Mouse (Mus musculus): ENCODE data around the gene Pum1. TPM values are rescaled to one million over a fixed set of nuclear protein-coding genes. Genes with fewer than 3 reads are reported as not detected.

Gene Pum1
- polyA plus RNA-seq, 1 experiment from 2014 or later: 16.7 TPM

DNA sequence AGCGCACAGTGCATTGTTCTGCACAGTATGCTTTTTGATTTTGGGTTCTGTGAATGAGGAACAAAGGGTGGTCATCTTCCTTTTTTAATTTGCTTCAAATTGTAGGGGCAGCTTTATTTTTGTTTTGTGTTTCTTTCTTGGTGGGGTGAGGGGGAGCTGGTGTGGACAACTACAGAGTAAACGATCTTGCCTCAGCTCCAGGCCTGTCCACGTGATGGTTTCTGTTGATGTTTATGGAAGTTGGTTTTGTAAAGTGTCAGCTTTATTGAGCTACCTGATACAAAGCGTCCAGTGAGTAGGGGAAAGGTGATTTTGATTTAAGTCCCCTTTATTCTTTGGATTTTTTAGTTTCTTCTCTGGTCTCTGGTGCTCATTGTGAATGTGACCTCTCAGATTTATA, 72.8 kb downstream of the Pum1 start:
- peaks cover 24% of the 10 kb centered on the region for H3K36me3 ChIP-seq (replicated peaks; ENCODE audit: insufficient read depth, low read length)
- no peak overlapping the region for H3K4me3 ChIP-seq (ENCODE audit: low read depth, low read length)
- H3K9ac ChIP-seq (replicated peaks): no peak overlapping the region
- WGBS (ENCODE audit: insufficient replicate concordance): 75% methylated on average over 4 of the region's 4 CpGs
- no peaks in the 10 kb centered on the region for H3K9me3 ChIP-seq (ENCODE audit: low read length)
- ATAC-seq (peak; percentile 65), DNase-seq (no peak)
- no peak overlapping the region for H3K4me2 ChIP-seq (ENCODE audit: low read depth, low read length)
- no peak for TF ChIP-seq CTCF (IDR thresholded peaks at IDR 0.05; ENCODE audit: low read depth)
- no peak for TF ChIP-seq EP300 (IDR thresholded peaks at IDR 0.05; ENCODE audit: low read depth)
- peaks cover 4% of the 10 kb centered on the region; the same call in 1 of the 2 replicates for H3K4me1 ChIP-seq (ENCODE audit: insufficient read depth)
- no peaks in the 10 kb centered on the region for H3K27me3 ChIP-seq (ENCODE audit: insufficient read depth, low read length)
- 0 out of 2 replicates have a peak overlapping the region, but pooled peaks have one; percentile 42 for H3K27ac ChIP-seq (ENCODE audit: low read depth)

DNA sequence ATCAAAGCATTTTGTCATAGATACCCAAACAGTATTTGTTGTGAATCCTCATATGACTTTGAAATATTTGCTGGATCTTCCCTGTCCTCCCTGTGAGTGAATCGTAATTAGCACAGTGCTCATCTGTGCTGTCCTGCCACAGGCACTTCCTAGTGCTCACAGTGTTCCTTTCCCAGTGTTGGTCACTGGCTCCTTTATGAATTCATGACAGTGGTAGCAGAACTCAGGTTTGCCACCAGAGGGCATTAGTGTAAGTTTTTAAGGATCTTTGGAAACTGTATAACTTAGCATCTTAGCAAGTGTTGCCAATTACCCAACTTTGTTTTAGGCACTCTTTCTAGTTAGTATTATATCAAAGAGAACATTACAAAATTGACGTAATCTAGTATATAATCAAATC, 75.4 kb downstream of the Pum1 start:
- Histone ChIP-seq H3K4me1 (ENCODE audit: insufficient read depth) (peaks cover 4% of the 10 kb centered on the region; the same call in 1 of the 2 replicates), H3K4me3 (ENCODE audit: low read depth, low read length) (no peak overlapping the region), H3K4me2 (ENCODE audit: low read depth, low read length) (no peak overlapping the region), H3K36me3 (replicated peaks; ENCODE audit: insufficient read depth, low read length) (peaks cover 32% of the 10 kb centered on the region), H3K9me3 (ENCODE audit: low read length) (no peaks in the 10 kb centered on the region), H3K9ac (replicated peaks) (no peak overlapping the region), H3K27me3 (ENCODE audit: insufficient read depth, low read length) (no peaks in the 10 kb centered on the region), H3K27ac (ENCODE audit: low read depth) (no peak overlapping the region)
- peak; percentile 42 for DNase-seq
- peak; percentile 40; the same call in 1 of the 2 replicates for ATAC-seq
- WGBS (ENCODE audit: insufficient replicate concordance): 65% methylated on average over 2 of the region's 2 CpGs
- no peak for TF ChIP-seq EP300 (IDR thresholded peaks at IDR 0.05; ENCODE audit: low read depth)
- TF ChIP-seq CTCF (IDR thresholded peaks at IDR 0.05; ENCODE audit: low read depth): peak; percentile 81

DNA sequence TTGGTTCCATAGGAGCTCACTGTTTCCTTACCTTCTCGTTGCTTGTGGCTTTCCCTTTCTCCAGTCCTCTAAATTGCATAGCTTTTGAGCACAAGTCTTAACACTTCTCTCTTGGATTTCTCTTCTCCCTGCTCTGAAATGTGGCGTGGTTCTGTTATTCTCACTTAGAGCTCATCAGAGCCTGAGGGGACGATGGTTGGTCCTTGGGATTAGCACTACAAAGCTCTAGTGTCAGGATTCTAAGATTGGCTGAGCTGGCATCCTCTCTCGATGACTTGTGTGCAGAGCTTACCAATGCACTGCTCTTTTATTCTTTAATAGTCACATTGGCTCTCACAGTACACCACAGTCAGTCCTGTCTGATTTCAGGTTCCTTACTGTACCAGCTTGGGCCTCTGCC, 80.9 kb downstream of the Pum1 start:
- Histone ChIP-seq H3K4me1 (ENCODE audit: insufficient read depth) (no peaks in the 10 kb centered on the region; the same call in none of the 2 replicates), H3K36me3 (replicated peaks; ENCODE audit: insufficient read depth, low read length) (peaks cover 79% of the 10 kb centered on the region), H3K4me2 (ENCODE audit: low read depth, low read length) (no peak overlapping the region), H3K27me3 (ENCODE audit: insufficient read depth, low read length) (no peaks in the 10 kb centered on the region), H3K9ac (replicated peaks) (no peak overlapping the region), H3K9me3 (ENCODE audit: low read length) (no peaks in the 10 kb centered on the region), H3K4me3 (ENCODE audit: low read depth, low read length) (no peak overlapping the region), H3K27ac (ENCODE audit: low read depth) (no peak overlapping the region)
- 88% methylated on average over 4 of the region's 4 CpGs for WGBS (ENCODE audit: insufficient replicate concordance)
- TF ChIP-seq EP300 (IDR thresholded peaks at IDR 0.05; ENCODE audit: low read depth) (no peak), CTCF (IDR thresholded peaks at IDR 0.05; ENCODE audit: low read depth) (no peak)
- ATAC-seq (no peak), DNase-seq (no peak)

DNA sequence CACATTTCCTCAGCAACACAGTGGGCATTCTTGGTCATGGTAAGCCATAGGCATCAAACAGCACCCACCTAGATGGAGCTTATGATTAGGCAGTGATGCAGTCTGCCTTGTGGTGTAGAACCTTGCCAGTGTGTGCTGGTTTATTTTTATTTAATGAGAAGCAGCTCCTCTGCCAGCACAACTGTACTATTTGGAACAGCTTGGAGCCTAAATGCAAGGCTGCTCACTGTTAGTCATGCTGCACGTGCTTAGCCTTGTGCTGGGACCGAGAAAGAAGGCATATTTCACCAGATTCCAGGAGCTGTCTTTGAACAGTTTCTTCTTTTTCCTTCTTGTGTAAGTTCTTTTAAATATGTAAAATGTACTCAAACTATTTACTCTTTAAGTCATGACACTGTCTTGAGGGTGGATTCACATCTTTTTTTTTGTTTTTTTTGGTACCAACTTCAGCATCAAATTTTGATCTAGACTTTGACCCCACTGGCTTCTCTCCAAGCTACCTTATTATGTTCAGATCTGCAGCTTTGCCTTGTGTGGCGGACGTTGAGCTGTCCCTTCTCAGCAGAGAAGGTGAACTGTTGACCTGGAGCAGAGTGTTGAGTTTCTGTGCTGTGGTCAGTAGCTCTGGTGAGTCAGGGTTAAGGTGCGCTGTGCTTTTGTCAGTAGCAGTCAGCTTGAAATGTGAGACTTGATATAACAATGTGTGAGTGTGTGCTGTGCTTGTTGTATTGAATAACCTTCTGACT, 82.6 kb downstream of the Pum1 start:
- DNase-seq (no peak), ATAC-seq (peak; percentile 64)
- no peaks in the 10 kb centered on the region for H3K27me3 ChIP-seq (ENCODE audit: insufficient read depth, low read length)
- no peak overlapping the region for H3K27ac ChIP-seq (ENCODE audit: low read depth)
- peaks cover 90% of the 10 kb centered on the region for H3K36me3 ChIP-seq (replicated peaks; ENCODE audit: insufficient read depth, low read length)
- peaks cover 4% of the 10 kb centered on the region for H3K4me1 ChIP-seq (ENCODE audit: insufficient read depth)
- H3K4me2 ChIP-seq (ENCODE audit: low read depth, low read length): no peak overlapping the region
- H3K9ac ChIP-seq (replicated peaks): no peak overlapping the region
- H3K4me3 ChIP-seq (ENCODE audit: low read depth, low read length): no peak overlapping the region
- 77% methylated on average over 5 of the region's 5 CpGs for WGBS (ENCODE audit: insufficient replicate concordance)
- no peaks in the 10 kb centered on the region for H3K9me3 ChIP-seq (ENCODE audit: low read length)
- TF ChIP-seq EP300 (IDR thresholded peaks at IDR 0.05; ENCODE audit: low read depth) (no peak), CTCF (IDR thresholded peaks at IDR 0.05; ENCODE audit: low read depth) (no peak)

DNA sequence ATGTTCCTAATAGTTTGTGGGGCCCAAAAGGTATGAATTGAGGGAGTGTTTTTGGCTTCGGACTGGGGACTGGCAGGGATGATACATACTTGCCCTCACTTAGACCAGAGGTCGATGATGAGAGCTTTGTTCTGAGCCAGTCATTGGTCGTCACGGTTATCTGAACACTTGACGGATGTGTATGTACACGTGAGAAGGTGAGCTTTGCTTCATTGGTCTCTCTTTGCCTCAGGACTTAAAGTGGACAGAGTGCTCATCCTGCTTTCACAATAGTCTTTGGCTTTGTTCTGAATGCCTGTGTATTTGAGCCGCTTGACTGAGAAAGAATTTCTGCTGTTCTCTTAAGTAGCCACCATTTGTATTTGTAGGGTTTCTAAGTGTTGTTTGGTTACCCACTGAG, 86.4 kb downstream of the Pum1 start:
- DNase-seq: no peak
- Histone ChIP-seq H3K4me2 (ENCODE audit: low read depth, low read length) (no peak overlapping the region), H3K4me3 (ENCODE audit: low read depth, low read length) (no peak overlapping the region), H3K9ac (replicated peaks) (no peak overlapping the region), H3K27ac (ENCODE audit: low read depth) (no peak overlapping the region), H3K27me3 (ENCODE audit: insufficient read depth, low read length) (no peaks in the 10 kb centered on the region), H3K36me3 (replicated peaks; ENCODE audit: insufficient read depth, low read length) (peaks cover 90% of the 10 kb centered on the region), H3K9me3 (ENCODE audit: low read length) (no peaks in the 10 kb centered on the region), H3K4me1 (ENCODE audit: insufficient read depth) (peaks cover 4% of the 10 kb centered on the region)
- ATAC-seq: peak; percentile 57
- 78% methylated on average over 7 of the region's 7 CpGs for WGBS (ENCODE audit: insufficient replicate concordance)
- no peak for TF ChIP-seq CTCF (IDR thresholded peaks at IDR 0.05; ENCODE audit: low read depth)
- no peak for TF ChIP-seq EP300 (IDR thresholded peaks at IDR 0.05; ENCODE audit: low read depth)

DNA sequence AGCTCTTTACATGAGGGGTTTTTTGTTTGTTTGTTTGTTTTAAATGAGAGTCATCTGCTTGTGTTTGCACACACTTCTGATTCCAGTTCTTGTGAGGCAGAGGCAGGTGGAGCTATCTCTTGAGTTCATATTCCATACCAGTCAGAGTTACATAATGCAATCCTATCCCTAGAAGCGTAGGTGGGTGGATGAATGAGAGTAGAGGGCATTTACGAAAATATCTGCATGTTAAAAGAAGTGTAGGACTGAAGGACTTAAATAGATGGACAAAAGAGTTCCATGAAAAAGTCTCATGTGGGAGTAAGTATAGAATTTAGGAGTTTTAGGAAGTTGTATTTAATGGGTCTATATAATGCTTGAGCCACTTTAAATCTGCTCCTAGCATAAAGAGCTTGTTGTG, 88.8 kb downstream of the Pum1 start:
- 89% methylated on average over 2 of the region's 2 CpGs for WGBS (ENCODE audit: insufficient replicate concordance)
- no peak for TF ChIP-seq EP300 (IDR thresholded peaks at IDR 0.05; ENCODE audit: low read depth)
- no peak for TF ChIP-seq CTCF (IDR thresholded peaks at IDR 0.05; ENCODE audit: low read depth)
- H3K9me3 ChIP-seq (ENCODE audit: low read length): no peaks in the 10 kb centered on the region
- no peak for ATAC-seq
- peaks cover 4% of the 10 kb centered on the region; the same call in 1 of the 2 replicates for H3K4me1 ChIP-seq (ENCODE audit: insufficient read depth)
- H3K4me2 ChIP-seq (ENCODE audit: low read depth, low read length): no peak overlapping the region
- H3K36me3 ChIP-seq (replicated peaks; ENCODE audit: insufficient read depth, low read length): peaks cover 88% of the 10 kb centered on the region
- H3K9ac ChIP-seq (replicated peaks): no peak overlapping the region
- no peak overlapping the region for H3K4me3 ChIP-seq (ENCODE audit: low read depth, low read length)
- no peak overlapping the region for H3K27ac ChIP-seq (ENCODE audit: low read depth)
- H3K27me3 ChIP-seq (ENCODE audit: insufficient read depth, low read length): no peaks in the 10 kb centered on the region
- DNase-seq: no peak
